1 mouse cellular context compared by ENCODE assay signal in genomic region chr9:58045646-58046045, GRCm38 (mm10).
TF ChIP-seq lines count a peak whose summit lies in the region.

No protein-coding gene starts in this region.

TF ChIP-seq in CH12.LX, 34 proteins besides CTCF, POLR2A, EP300 and RAD21 (continued from another document):
- TF ChIP-seq ZKSCAN1 (IDR thresholded peaks at IDR 0.05; ENCODE audit: borderline replicate concordance, low read depth, low read length), result no peak
